38 mouse cellular contexts compared by ENCODE assay signal in genomic region chr3:107950531-107950930, GRCm38 (mm10). TPM values are rescaled to one million over a fixed set of nuclear protein-coding genes. Genes with fewer than 3 reads are reported as not detected.
"Had no signal": no experiment of that assay in that cellular context is flagged by ENCODE, and none has a peak within 500 bp of the region (broad histone marks: within the 10 kb centered on the region; RNA-seq: fewer than 3 reads in every experiment).

No protein-coding gene starts in this region.

- H3K27me3 ChIP-seq: embryonic facial prominence, embryonic 13.5 days; embryonic facial prominence, embryonic 15.5 days; forebrain, embryonic 12.5 days; forebrain, embryonic 13.5 days; forebrain, embryonic 15.5 days had no signal

- H3K36me3 ChIP-seq: embryonic facial prominence, embryonic 10.5 days; embryonic facial prominence, embryonic 12.5 days; embryonic facial prominence, embryonic 13.5 days; embryonic facial prominence, embryonic 15.5 days; forebrain, embryonic 10.5 days; forebrain, embryonic 12.5 days; forebrain, embryonic 15.5 days had no signal

- H3K4me3 ChIP-seq: embryonic facial prominence, embryonic 10.5 days; embryonic facial prominence, embryonic 12.5 days; embryonic facial prominence, embryonic 13.5 days; embryonic facial prominence, embryonic 15.5 days; erythroblast, embryonic 14.5 days; forebrain, embryonic 10.5 days; forebrain, embryonic 12.5 days; forebrain, embryonic 13.5 days; forebrain, embryonic 15.5 days; gastrocnemius, adult 2 months; heart, adult 2 months had no signal

- DNase-seq: cerebellum, adult 2 months; cerebellum, adult 8-10 months; cerebellum, adult 9-10 months; cerebellum, adult 9-11 months; cerebellum, postnatal 10 days; cerebellum, postnatal 14 days; cerebellum, postnatal 25 days; cerebellum, postnatal 36 days; embryo, embryonic 11 days; forebrain, postnatal 0 days; gastrocnemius, adult 2 months; gastrocnemius, postnatal 10 days; gastrocnemius, postnatal 14 days; gastrocnemius, postnatal 25 days; gastrocnemius, postnatal 36 days; heart, adult 11 months; heart, adult 18-20 months; heart, adult 2 months had no signal

- ATAC-seq: forebrain, embryonic 13.5 days; forebrain, embryonic 14.5 days; forebrain, embryonic 15.5 days; forebrain, embryonic 16.5 days; forebrain, postnatal 0 days had no signal

- H3K9ac ChIP-seq: embryonic facial prominence, embryonic 12.5 days; embryonic facial prominence, embryonic 13.5 days; embryonic facial prominence, embryonic 15.5 days; forebrain, embryonic 12.5 days; forebrain, embryonic 13.5 days; forebrain, embryonic 15.5 days; forebrain, postnatal 0 days had no signal

- H3K4me1 ChIP-seq: embryonic facial prominence, embryonic 12.5 days; embryonic facial prominence, embryonic 13.5 days; embryonic facial prominence, embryonic 15.5 days; forebrain, embryonic 12.5 days had no signal

- H3K27ac ChIP-seq: embryonic facial prominence, embryonic 10.5 days; embryonic facial prominence, embryonic 12.5 days; embryonic facial prominence, embryonic 13.5 days; embryonic facial prominence, embryonic 15.5 days; forebrain, embryonic 10.5 days; forebrain, embryonic 12.5 days; forebrain, embryonic 13.5 days; forebrain, embryonic 15.5 days; gastrocnemius, adult 2 months; heart, adult 2 months had no signal

RNA-seq across cellular contexts. Expression of gene Gstm6, which starts 7.0 kb away (rescaled TPM):
- total RNA-seq: common myeloid progenitor, adult 5-6 weeks; granulocyte monocyte progenitor cell, adult 5-6 weeks had no signal
- polyA plus RNA-seq: erythroblast, embryonic 14.5 days had no signal

RNA-seq across cellular contexts. Expression of gene Gstm3, which starts 18.6 kb away (rescaled TPM):
- total RNA-seq: common myeloid progenitor, adult 5-6 weeks; forebrain, postnatal 0 days; gastrocnemius, adult 18-20 months; gastrocnemius, adult 2 months; gastrocnemius, adult 8-10 months; gastrocnemius, postnatal 10 days; gastrocnemius, postnatal 14 days; gastrocnemius, postnatal 25 days; gastrocnemius, postnatal 36 days; gastrocnemius, postnatal 4 days; granulocyte monocyte progenitor cell, adult 5-6 weeks; heart, adult 18-20 months; heart, adult 2 months had no signal
- polyA plus RNA-seq: cerebellum, adult 2 months; cortical plate, adult 2 months; embryonic facial prominence, embryonic 10.5 days; embryonic facial prominence, embryonic 11.5 days; embryonic facial prominence, embryonic 12.5 days; embryonic facial prominence, embryonic 13.5 days; embryonic facial prominence, embryonic 15.5 days; forebrain, embryonic 10.5 days; forebrain, embryonic 11.5 days; forebrain, embryonic 12.5 days; forebrain, embryonic 14.5 days; forebrain, embryonic 15.5 days; forebrain, embryonic 16.5 days; forebrain, postnatal 0 days; frontal cortex, adult 2 months had no signal

RNA-seq across cellular contexts. Expression of gene Gstm7, which starts 18.9 kb away (rescaled TPM):
- polyA plus RNA-seq: erythroblast, embryonic 14.5 days had no signal

RNA-seq across cellular contexts. Expression of gene Gstm2, which starts 35.7 kb away (rescaled TPM):
- polyA plus RNA-seq: erythroblast, embryonic 14.5 days had no signal
